Mouse (Mus musculus) midbrain, postnatal 0 days (tissue): ENCODE measurements around the gene Rara. TPM values are rescaled to one million over a fixed set of nuclear protein-coding genes. Genes with fewer than 3 reads are reported as not detected.
A peak's percentile ranks its signal among the peaks of the same experiment; 100 is the strongest.

Experiments used
- ATAC-seq: fragments of 200-750 bp; cut with Nextera tagmentation; 2 replicates; pipeline ENCODE4 v1.8.0; 2017; ENCODE audit warnings: moderate number of reproducible peaks, mild to moderate bottlenecking, moderate TSS enrichment, moderate library complexity; ENCODE audit not compliant: low FRiP score
- DNase-seq: peaks from one replicate; pipeline ENCODE4 v3.0.0-alpha.2; 2015; ENCODE audit warnings: low spot score
- H3K27ac ChIP-seq: fragments of 300-500 bp; sonication (generic); 2 replicates; pipeline ENCODE4 v1.5.1; 2014; ENCODE audit warnings: low read depth, mild to moderate bottlenecking, low read length, mixed read lengths
- H3K27me3 ChIP-seq: fragments of 300-500 bp; sonication (generic); 2 replicates; pipeline ENCODE4 v1.6.1; 2014; ENCODE audit warnings: low read length, control low read depth, mixed read lengths; ENCODE audit not compliant: insufficient read depth
- H3K36me3 ChIP-seq: fragments of 300-500 bp; sonication (generic); 2 replicates; pipeline ENCODE4 v1.6.1; 2014; ENCODE audit warnings: low read length, control low read depth, mixed read lengths; ENCODE audit not compliant: insufficient read depth
- H3K4me1 ChIP-seq: fragments of 300-500 bp; sonication (generic); 2 replicates; pipeline ENCODE4 v1.6.1; 2014; ENCODE audit warnings: mild to moderate bottlenecking, control low read depth, antibody characterized with exemption, low read length, mixed read lengths; ENCODE audit not compliant: insufficient read depth
- H3K4me2 ChIP-seq: fragments of 300-500 bp; sonication (generic); 2 replicates; pipeline ENCODE4 v1.6.1; 2014; ENCODE audit warnings: low read depth, mild to moderate bottlenecking, low read length, mixed read lengths; ENCODE audit not compliant: poor library complexity, severe bottlenecking
- H3K4me3 ChIP-seq: fragments of 300-500 bp; sonication (generic); 2 replicates; pipeline ENCODE4 v1.5.1; 2014; ENCODE audit warnings: low read depth, mild to moderate bottlenecking, low read length, moderate library complexity
- H3K9ac ChIP-seq: fragments of 300-500 bp; sonication (generic); replicated peaks from 2 replicates; pipeline ENCODE4 v1.6.1; 2014; ENCODE audit warnings: mild to moderate bottlenecking, low read length, moderate library complexity, mixed read lengths; ENCODE audit not compliant: poor library complexity, severe bottlenecking
- H3K9me3 ChIP-seq: fragments of 300-500 bp; sonication (generic); 2 replicates; pipeline ENCODE4 v1.6.1; 2016; ENCODE audit warnings: low read length, control low read depth
- CTCF ChIP-seq: IDR thresholded peaks from 2 replicates; pipeline ENCODE4 v1.5.1; 2016; ENCODE audit warnings: antibody characterized with exemption, mild to moderate bottlenecking
- WGBS: fragments of 180-500 bp; shearing (Covaris S2); extraction: QIAGEN DNeasy Blood & Tissue Kit; methylation state at CpG from one replicate; pipeline ENCODE4 v1.1.7; 2014; 5-methylcytosine and 5-hydroxymethylcytosine counted together
- polyA plus RNA-seq: library from polyadenylated mRNA; unstranded; fragments of >200 nt; fragmentation: Nextera tagmentation; extraction: Ambion mirVana; gene quantifications from 2 replicates; pipeline ENCODE4 v1.2.1, GENCODE M21; 2015
- total RNA-seq: library from RNA; depleted of rRNA; stranded (reverse); fragments of >200 nt; gene quantifications from 2 replicates; pipeline ENCODE4 v1.2.3, GENCODE M21; 2014

Rara gene
- total and polyA plus RNA-seq, 2 experiments from 2014 or later = 8.2 to 20.4 TPM

- DNase-seq = no peak
Measured at GRCm38 (mm10) chr11:98937914-98938694, 10.5 kb downstream of the Rara start.

DNA sequence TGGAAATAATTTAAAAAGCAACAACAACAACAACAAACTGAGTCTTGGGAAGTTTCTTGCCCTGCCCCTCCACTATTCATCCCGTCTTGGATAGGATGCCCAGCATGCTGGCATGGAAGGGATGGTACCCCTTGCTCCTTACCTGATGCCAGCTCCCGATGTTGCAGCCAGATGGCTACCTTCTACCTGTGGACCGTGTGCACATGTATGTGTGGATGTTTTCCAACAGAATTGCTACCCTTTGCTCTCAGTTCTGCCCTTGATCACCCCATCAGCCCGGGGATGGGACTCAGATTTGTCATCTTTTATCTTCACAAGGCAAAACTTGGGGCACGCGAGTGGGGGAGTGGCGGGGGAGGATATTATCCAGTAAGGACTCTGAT lies 11.1 kb downstream of the Rara start:
- no peaks in the 10 kb centered on the region for H3K36me3 ChIP-seq
- 0 out of 2 replicates have a peak, but pooled peaks cover 3% of the 10 kb centered on the region for H3K27me3 ChIP-seq
- H3K27ac ChIP-seq = no peak overlapping the region
- TF ChIP-seq CTCF = no peak
- no peak for DNase-seq
- H3K4me3 ChIP-seq = no peak overlapping the region; the same call in 1 of the 2 replicates
- ATAC-seq = no peak
- H3K4me2 ChIP-seq = peak overlapping the region; percentile 87; the same call in 1 of the 2 replicates
- no peaks in the 10 kb centered on the region for H3K9me3 ChIP-seq
- WGBS = 44% methylated on average over 7 of the region's 7 CpGs
- no peak overlapping the region for H3K9ac ChIP-seq
- H3K4me1 ChIP-seq = peaks cover 14% of the 10 kb centered on the region; the same call in 1 of the 2 replicates

More at GRCm38 (mm10) chr11:98937914-98938694, 10.5 kb downstream of the Rara start:
- WGBS = 2% methylated on average over 39 of the region's 39 CpGs
- peaks cover 14% of the 10 kb centered on the region; the same call in 1 of the 2 replicates for H3K4me1 ChIP-seq
- H3K9me3 ChIP-seq = no peaks in the 10 kb centered on the region
- peak overlapping the region; percentile 61 for H3K9ac ChIP-seq
- peak overlapping the region; percentile 56 for H3K4me3 ChIP-seq
- ATAC-seq = no peak
- TF ChIP-seq CTCF = no peak
- 0 out of 2 replicates have a peak, but pooled peaks cover 3% of the 10 kb centered on the region for H3K27me3 ChIP-seq
- no peaks in the 10 kb centered on the region for H3K36me3 ChIP-seq
- H3K4me2 ChIP-seq = peak overlapping the region; percentile 87
- peak overlapping the region; percentile 26 for H3K27ac ChIP-seq

DNA sequence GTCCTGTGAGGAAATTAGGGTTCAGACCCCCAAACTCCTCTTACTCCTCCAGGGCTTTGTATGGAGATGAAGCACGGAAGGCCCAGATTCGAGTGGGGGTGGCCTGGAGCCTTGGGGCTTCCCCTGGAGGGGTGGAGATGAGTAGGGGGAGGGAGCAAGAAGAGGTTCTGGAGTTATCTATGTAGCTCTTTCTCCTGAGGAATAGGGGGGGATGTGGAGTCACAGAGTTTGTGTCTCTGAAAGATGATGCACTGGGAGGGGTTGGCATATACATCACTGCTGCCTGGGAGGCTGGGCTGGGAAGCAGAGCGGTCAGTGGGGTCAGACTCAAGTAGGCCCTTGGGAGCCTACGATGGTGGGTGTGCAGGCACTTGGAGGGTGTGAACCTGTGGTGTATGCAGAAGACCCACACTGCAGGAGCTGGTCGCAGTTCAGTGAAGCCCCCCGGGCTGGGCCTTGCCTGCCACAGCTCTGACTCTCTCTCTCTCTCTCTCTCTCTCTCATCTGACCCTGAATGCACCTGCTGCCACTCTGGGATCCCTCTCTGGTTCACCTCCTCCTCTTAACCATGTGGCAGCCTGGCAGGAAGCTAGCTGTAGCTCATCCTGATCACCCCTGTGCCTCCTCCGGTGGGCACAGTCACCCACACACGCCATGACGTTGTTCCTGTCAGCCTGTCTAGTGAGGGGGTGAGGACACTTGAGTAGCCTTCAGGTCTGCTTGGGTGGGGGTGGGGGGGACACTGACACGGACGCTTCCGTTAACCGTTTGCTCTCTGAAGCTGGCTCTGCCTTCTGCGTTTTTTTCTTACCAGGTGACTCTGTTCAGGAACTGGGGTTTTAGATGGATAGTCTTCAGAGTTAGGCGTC lies 11.7 kb downstream of the Rara start:
- DNase-seq (no peak), ATAC-seq (no peak)
- Histone ChIP-seq H3K36me3 (no peaks in the 10 kb centered on the region), H3K9me3 (no peaks in the 10 kb centered on the region), H3K27ac (no peak overlapping the region), H3K27me3 (0 out of 2 replicates have a peak, but pooled peaks cover 3% of the 10 kb centered on the region), H3K4me3 (no peak overlapping the region), H3K9ac (no peak overlapping the region), H3K4me1 (peaks cover 14% of the 10 kb centered on the region; the same call in 1 of the 2 replicates), H3K4me2 (peak overlapping the region; percentile 87; the same call in 1 of the 2 replicates)
- no peak for TF ChIP-seq CTCF
- WGBS = 59% methylated on average over 15 of the region's 15 CpGs

GRCm38 (mm10) chr11:98939953-98940641 lies 12.5 kb downstream of the Rara start:
- H3K9ac ChIP-seq = no peak overlapping the region

GRCm38 (mm10) chr11:98940776-98941175 lies 13.2 kb downstream of the Rara start:
- no peaks in the 10 kb centered on the region for H3K9me3 ChIP-seq
- H3K27ac ChIP-seq = no peak overlapping the region
- no peaks in the 10 kb centered on the region for H3K36me3 ChIP-seq
- peak overlapping the region; percentile 41; the same call in 1 of the 2 replicates for H3K4me3 ChIP-seq
- 37% methylated on average over 3 of the region's 3 CpGs for WGBS
- ATAC-seq = no peak
- no peak for DNase-seq
- peak; percentile 18; the same call in 1 of the 2 replicates for TF ChIP-seq CTCF
- peak overlapping the region; percentile 60 for H3K9ac ChIP-seq
- H3K27me3 ChIP-seq = no peaks in the 10 kb centered on the region
- H3K4me2 ChIP-seq = peak overlapping the region; percentile 66
- peaks cover 14% of the 10 kb centered on the region; the same call in 1 of the 2 replicates for H3K4me1 ChIP-seq

More at GRCm38 (mm10) chr11:98939953-98940641, 12.5 kb downstream of the Rara start:
- H3K4me1 ChIP-seq = peaks cover 14% of the 10 kb centered on the region; the same call in 1 of the 2 replicates
- no peak for ATAC-seq
- H3K36me3 ChIP-seq = no peaks in the 10 kb centered on the region
- no peaks in the 10 kb centered on the region for H3K9me3 ChIP-seq
- 0 out of 2 replicates have a peak, but pooled peaks cover 3% of the 10 kb centered on the region for H3K27me3 ChIP-seq
- no peak for TF ChIP-seq CTCF
- WGBS = 56% methylated on average over 11 of the region's 11 CpGs
- H3K4me2 ChIP-seq = no peak overlapping the region
- no peak overlapping the region for H3K27ac ChIP-seq
- H3K4me3 ChIP-seq = no peak overlapping the region
- no peak for DNase-seq
